Mouse (Mus musculus): Measurements from ENCODE around the gene Cacna2d1. TPM values are rescaled to one million over a fixed set of nuclear protein-coding genes. Genes with fewer than 3 reads are reported as not detected.

Gene Cacna2d1
- polyA plus RNA-seq, 1 experiment from 2014 or later: 11.3 TPM

GRCm38 (mm10) chr5:15985228-15985858 is 50.9 kb downstream of the Cacna2d1 start:
- Histone ChIP-seq H3K9me3 (replicated peaks; ENCODE audit: control insufficient read depth, low read length) (no peaks in the 10 kb centered on the region), H3K27me3 (ENCODE audit: control insufficient read depth, insufficient read depth, low read length) (no peaks in the 10 kb centered on the region), H3K4me3 (ENCODE audit: low read depth, low read length) (no peak overlapping the region), H3K4me2 (ENCODE audit: low read depth, low read length) (no peak overlapping the region), H3K9ac (replicated peaks; ENCODE audit: low read length) (no peak overlapping the region), H3K4me1 (ENCODE audit: control insufficient read depth, insufficient read depth, low read length) (no peaks in the 10 kb centered on the region; the same call in 1 of the 2 replicates), H3K36me3 (replicated peaks; ENCODE audit: control insufficient read depth, insufficient read depth, low read depth, low read length) (no peaks in the 10 kb centered on the region), H3K27ac (replicated peaks; ENCODE audit: low read depth, low read length) (no peak overlapping the region)
- no peak for ATAC-seq (replicated peaks; ENCODE audit: insufficient number of reproducible peaks, low FRiP score, low TSS enrichment, low read depth)
- no peak for DNase-seq (ENCODE audit: low spot score)
- whole genome bisulfite sequencing: 68% methylated on average over 7 of the region's 7 CpGs

- no peaks in the 10 kb centered on the region for H3K27me3 ChIP-seq (ENCODE audit: control insufficient read depth, insufficient read depth, low read length)
- WGBS: 24% methylated on average over 4 of the region's 4 CpGs
These were observed 51.4 kb downstream of the Cacna2d1 start for GRCm38 (mm10) chr5:15985901-15986300.

GRCm38 (mm10) chr5:15991428-15992139 is 57.1 kb downstream of the Cacna2d1 start:
- no peak overlapping the region for H3K9ac ChIP-seq (replicated peaks; ENCODE audit: low read length)
- no peaks in the 10 kb centered on the region for H3K27me3 ChIP-seq (ENCODE audit: control insufficient read depth, insufficient read depth, low read length)
- 64% methylated on average over 12 of the region's 12 CpGs for WGBS
- H3K27ac ChIP-seq (replicated peaks; ENCODE audit: low read depth, low read length): no peak overlapping the region
- H3K4me1 ChIP-seq (ENCODE audit: control insufficient read depth, insufficient read depth, low read length): no peaks in the 10 kb centered on the region
- no peaks in the 10 kb centered on the region for H3K36me3 ChIP-seq (replicated peaks; ENCODE audit: control insufficient read depth, insufficient read depth, low read depth, low read length)
- no peak for ATAC-seq (replicated peaks; ENCODE audit: insufficient number of reproducible peaks, low FRiP score, low TSS enrichment, low read depth)
- no peak overlapping the region for H3K4me3 ChIP-seq (ENCODE audit: low read depth, low read length)
- no peak overlapping the region for H3K4me2 ChIP-seq (ENCODE audit: low read depth, low read length)
- H3K9me3 ChIP-seq (replicated peaks; ENCODE audit: control insufficient read depth, low read length): no peaks in the 10 kb centered on the region
- DNase-seq (ENCODE audit: low spot score): no peak

More at GRCm38 (mm10) chr5:15985901-15986300, 51.4 kb downstream of the Cacna2d1 start:
- H3K4me1 ChIP-seq (ENCODE audit: control insufficient read depth, insufficient read depth, low read length): no peaks in the 10 kb centered on the region; the same call in 1 of the 2 replicates
- peak; percentile 61 for DNase-seq (ENCODE audit: low spot score)
- no peak overlapping the region for H3K9ac ChIP-seq (replicated peaks; ENCODE audit: low read length)
- H3K27ac ChIP-seq (replicated peaks; ENCODE audit: low read depth, low read length): no peak overlapping the region
- ATAC-seq (replicated peaks; ENCODE audit: insufficient number of reproducible peaks, low FRiP score, low TSS enrichment, low read depth): peak; percentile 97
- H3K9me3 ChIP-seq (replicated peaks; ENCODE audit: control insufficient read depth, low read length): no peaks in the 10 kb centered on the region
- no peaks in the 10 kb centered on the region for H3K36me3 ChIP-seq (replicated peaks; ENCODE audit: control insufficient read depth, insufficient read depth, low read depth, low read length)
- no peak overlapping the region for H3K4me2 ChIP-seq (ENCODE audit: low read depth, low read length)
- H3K4me3 ChIP-seq (ENCODE audit: low read depth, low read length): no peak overlapping the region

- Histone ChIP-seq H3K36me3 (replicated peaks; ENCODE audit: control insufficient read depth, insufficient read depth, low read depth, low read length) (no peaks in the 10 kb centered on the region), H3K27me3 (ENCODE audit: control insufficient read depth, insufficient read depth, low read length) (no peaks in the 10 kb centered on the region), H3K4me3 (ENCODE audit: low read depth, low read length) (no peak overlapping the region), H3K4me2 (ENCODE audit: low read depth, low read length) (no peak overlapping the region), H3K27ac (replicated peaks; ENCODE audit: low read depth, low read length) (no peak overlapping the region), H3K4me1 (ENCODE audit: control insufficient read depth, insufficient read depth, low read length) (no peaks in the 10 kb centered on the region), H3K9me3 (replicated peaks; ENCODE audit: control insufficient read depth, low read length) (no peaks in the 10 kb centered on the region), H3K9ac (replicated peaks; ENCODE audit: low read length) (no peak overlapping the region)
- 60% methylated on average over 4 of the region's 4 CpGs for WGBS
- ATAC-seq (replicated peaks; ENCODE audit: insufficient number of reproducible peaks, low FRiP score, low TSS enrichment, low read depth) (peak; percentile 76; the same call in 1 of the 2 replicates), DNase-seq (ENCODE audit: low spot score) (no peak)
These were observed 58.9 kb downstream of the Cacna2d1 start for GRCm38 (mm10) chr5:15993252-15993944.

- no peak overlapping the region for H3K4me3 ChIP-seq (ENCODE audit: low read depth, low read length)
- H3K4me2 ChIP-seq (ENCODE audit: low read depth, low read length): no peak overlapping the region
- no peaks in the 10 kb centered on the region for H3K9me3 ChIP-seq (replicated peaks; ENCODE audit: control insufficient read depth, low read length)
- no peaks in the 10 kb centered on the region for H3K4me1 ChIP-seq (ENCODE audit: control insufficient read depth, insufficient read depth, low read length)
- H3K27ac ChIP-seq (replicated peaks; ENCODE audit: low read depth, low read length): no peak overlapping the region
- ATAC-seq (replicated peaks; ENCODE audit: insufficient number of reproducible peaks, low FRiP score, low TSS enrichment, low read depth) (no peak), DNase-seq (ENCODE audit: low spot score) (no peak)
- 86% methylated on average over 3 of the region's 3 CpGs for WGBS
- H3K36me3 ChIP-seq (replicated peaks; ENCODE audit: control insufficient read depth, insufficient read depth, low read depth, low read length): no peaks in the 10 kb centered on the region
- H3K9ac ChIP-seq (replicated peaks; ENCODE audit: low read length): no peak overlapping the region
- no peaks in the 10 kb centered on the region for H3K27me3 ChIP-seq (ENCODE audit: control insufficient read depth, insufficient read depth, low read length)
These were observed 62.7 kb downstream of the Cacna2d1 start for GRCm38 (mm10) chr5:15997190-15997589.

GRCm38 (mm10) chr5:15997769-15998168 is 63.3 kb downstream of the Cacna2d1 start:
- Histone ChIP-seq H3K36me3 (replicated peaks; ENCODE audit: control insufficient read depth, insufficient read depth, low read depth, low read length) (no peaks in the 10 kb centered on the region), H3K27me3 (ENCODE audit: control insufficient read depth, insufficient read depth, low read length) (no peaks in the 10 kb centered on the region), H3K4me3 (ENCODE audit: low read depth, low read length) (no peak overlapping the region), H3K27ac (replicated peaks; ENCODE audit: low read depth, low read length) (no peak overlapping the region), H3K9me3 (replicated peaks; ENCODE audit: control insufficient read depth, low read length) (no peaks in the 10 kb centered on the region), H3K4me1 (ENCODE audit: control insufficient read depth, insufficient read depth, low read length) (no peaks in the 10 kb centered on the region), H3K9ac (replicated peaks; ENCODE audit: low read length) (no peak overlapping the region), H3K4me2 (ENCODE audit: low read depth, low read length) (no peak overlapping the region)
- DNase-seq (ENCODE audit: low spot score): no peak
- ATAC-seq (replicated peaks; ENCODE audit: insufficient number of reproducible peaks, low FRiP score, low TSS enrichment, low read depth): no peak
- WGBS: 94% methylated on average over 1 of the region's 1 CpGs

- H3K9me3 ChIP-seq (replicated peaks; ENCODE audit: control insufficient read depth, low read length): no peaks in the 10 kb centered on the region
- 87% methylated on average over 2 of the region's 2 CpGs for WGBS
- no peaks in the 10 kb centered on the region for H3K4me1 ChIP-seq (ENCODE audit: control insufficient read depth, insufficient read depth, low read length)
- no peak overlapping the region for H3K4me3 ChIP-seq (ENCODE audit: low read depth, low read length)
- no peak overlapping the region for H3K9ac ChIP-seq (replicated peaks; ENCODE audit: low read length)
- H3K4me2 ChIP-seq (ENCODE audit: low read depth, low read length): no peak overlapping the region
- H3K27me3 ChIP-seq (ENCODE audit: control insufficient read depth, insufficient read depth, low read length): no peaks in the 10 kb centered on the region
- no peak overlapping the region for H3K27ac ChIP-seq (replicated peaks; ENCODE audit: low read depth, low read length)
- ATAC-seq (replicated peaks; ENCODE audit: insufficient number of reproducible peaks, low FRiP score, low TSS enrichment, low read depth): no peak
- H3K36me3 ChIP-seq (replicated peaks; ENCODE audit: control insufficient read depth, insufficient read depth, low read depth, low read length): no peaks in the 10 kb centered on the region
- no peak for DNase-seq (ENCODE audit: low spot score)
These were observed 66.4 kb downstream of the Cacna2d1 start for GRCm38 (mm10) chr5:16000917-16001316.

Data from embryonic facial prominence, embryonic 11.5 days (tissue).